Mouse (Mus musculus): ENCODE data around the gene Hdhd3. TPM values are rescaled to one million over a fixed set of nuclear protein-coding genes. Genes with fewer than 3 reads are reported as not detected.
A peak's percentile ranks its signal among the peaks of the same experiment; 100 is the strongest.

Gene Hdhd3
- total RNA-seq (2021) = 10 to 100 TPM in 1 of 2 experiments, 1 to 10 TPM in 1; 8.3 to 10.3 TPM
- long read RNA-seq, experiment 1, partial matches to known transcripts = 0 of 4 reads
- long read RNA-seq, experiment 1, other reads (novel, unspliced or antisense) = 0 of 4 reads
- long read RNA-seq, experiment 2, transcript Hdhd3-201 (2 exons, 1,205 nt) = major isoform, 7 of 7 reads
- long read RNA-seq, experiment 2, partial matches to known transcripts = 0 of 7 reads
- long read RNA-seq, experiment 2, other reads (novel, unspliced or antisense) = 0 of 7 reads

GRCm38 (mm10) chr4:62503374-62503970, at the start of gene Hdhd3:
Hdhd3 (minus strand) TSS chr4:62503467.
- H3K27ac ChIP-seq = peak within 1 kb of the TSS; percentile 95
- intact Hi-C loops (cut with DNase I) = loop anchor here (5.0 kb wide), 1 partner anchor 96 kb away; the partner anchor contains the start of genes Cdc26 and Prpf4
- no peak for TF ChIP-seq CTCF (IDR thresholded peaks at IDR 0.05)
- H3K4me3 ChIP-seq = peak within 1 kb of the TSS; percentile 82
- no peak for DNase-seq (ENCODE audit: extremely low spot score in 1 of 2, low spot score in 2 of 2)

- Histone ChIP-seq H3K4me3 (no peak overlapping the region), H3K27ac (no peak overlapping the region)
- no peak for DNase-seq (ENCODE audit: extremely low spot score in 1 of 2, low spot score in 2 of 2)
- TF ChIP-seq CTCF (IDR thresholded peaks at IDR 0.05) = no peak
- intact Hi-C loops (cut with DNase I) = loop anchor here (10.0 kb wide), 1 partner anchor 573 kb away; no protein-coding TSS in a partner anchor
Observed at GRCm38 (mm10) chr4:62551966-62552365, 48.7 kb upstream of the Hdhd3 start.

GRCm38 (mm10) chr4:62544801-62545200, 41.5 kb upstream of the Hdhd3 start:
- intact Hi-C loops (cut with DNase I) = no loop called here
- Histone ChIP-seq H3K4me3 (no peak overlapping the region), H3K27ac (no peak overlapping the region)
- TF ChIP-seq CTCF (IDR thresholded peaks at IDR 0.05) = no peak
- DNase-seq (ENCODE audit: extremely low spot score in 1 of 2, low spot score in 2 of 2) = no peak

GRCm38 (mm10) chr4:62543782-62544181, 40.5 kb upstream of the Hdhd3 start:
- intact Hi-C loops (cut with DNase I) = no loop called here
- Histone ChIP-seq H3K4me3 (no peak overlapping the region), H3K27ac (no peak overlapping the region)
- DNase-seq (ENCODE audit: extremely low spot score in 1 of 2, low spot score in 2 of 2) = no peak
- no peak for TF ChIP-seq CTCF (IDR thresholded peaks at IDR 0.05)

- TF ChIP-seq CTCF (IDR thresholded peaks at IDR 0.05) = no peak
- intact Hi-C loops (cut with DNase I) = no loop called here
- H3K27ac ChIP-seq = no peak overlapping the region
- DNase-seq (ENCODE audit: extremely low spot score in 1 of 2, low spot score in 2 of 2) = no peak
- H3K4me3 ChIP-seq = no peak overlapping the region
Observed at GRCm38 (mm10) chr4:62541802-62542201, 38.5 kb upstream of the Hdhd3 start.

GRCm38 (mm10) chr4:62533729-62534128, 30.5 kb upstream of the Hdhd3 start:
- no peak for DNase-seq (ENCODE audit: extremely low spot score in 1 of 2, low spot score in 2 of 2)
- Histone ChIP-seq H3K4me3 (no peak overlapping the region), H3K27ac (no peak overlapping the region)
- no peak for TF ChIP-seq CTCF (IDR thresholded peaks at IDR 0.05)
- intact Hi-C loops (cut with DNase I) = no loop called here

GRCm38 (mm10) chr4:62527655-62528054, 24.4 kb upstream of the Hdhd3 start:
- no peak for TF ChIP-seq CTCF (IDR thresholded peaks at IDR 0.05)
- no peak overlapping the region for H3K27ac ChIP-seq
- intact Hi-C loops (cut with DNase I) = no loop called here

GRCm38 (mm10) chr4:62526256-62526655, 23.0 kb upstream of the Hdhd3 start:
- Histone ChIP-seq H3K27ac (no peak overlapping the region), H3K4me3 (no peak overlapping the region)
- intact Hi-C loops (cut with DNase I) = no loop called here
- TF ChIP-seq CTCF (IDR thresholded peaks at IDR 0.05) = no peak
- DNase-seq (ENCODE audit: extremely low spot score in 1 of 2, low spot score in 2 of 2) = no peak

More at GRCm38 (mm10) chr4:62527655-62528054, 24.4 kb upstream of the Hdhd3 start:
- H3K4me3 ChIP-seq = no peak overlapping the region
- no peak for DNase-seq (ENCODE audit: extremely low spot score in 1 of 2, low spot score in 2 of 2)

- intact Hi-C loops (cut with DNase I) = loop anchor here (1.0 kb wide), 1 partner anchor 23 kb away; no protein-coding TSS in a partner anchor
- H3K4me3 ChIP-seq = peak overlapping the region; percentile 97
- no peak overlapping the region for H3K27ac ChIP-seq
- no peak for DNase-seq (ENCODE audit: extremely low spot score in 1 of 2, low spot score in 2 of 2)
- TF ChIP-seq CTCF (IDR thresholded peaks at IDR 0.05) = no peak
Observed at GRCm38 (mm10) chr4:62525489-62525811, 22.2 kb upstream of the Hdhd3 start.

GRCm38 (mm10) chr4:62524651-62525488, 21.6 kb upstream of the Hdhd3 start, which contains the start of the genes Pole3 and 4933430I17Rik:
Pole3 (minus strand) TSS chr4:62525068.
4933430I17Rik (plus strand) TSS chr4:62525369.
- H3K4me3 ChIP-seq = peak within 1 kb of the TSS; percentile 97
- peak; percentile 95 to 97 for DNase-seq (ENCODE audit: extremely low spot score in 1 of 2, low spot score in 2 of 2)
- TF ChIP-seq CTCF (IDR thresholded peaks at IDR 0.05) = no peak
- H3K27ac ChIP-seq = peak within 1 kb of the TSS; percentile 100
- intact Hi-C loops (cut with DNase I) = loop anchor here (1.0 kb wide), 1 partner anchor 23 kb away; no protein-coding TSS in a partner anchor

- intact Hi-C loops (cut with DNase I) = no loop called here
- TF ChIP-seq CTCF (IDR thresholded peaks at IDR 0.05) = no peak
- no peak for DNase-seq (ENCODE audit: extremely low spot score in 1 of 2, low spot score in 2 of 2)
- no peak overlapping the region for H3K4me3 ChIP-seq
- H3K27ac ChIP-seq = no peak overlapping the region
Observed at GRCm38 (mm10) chr4:62520892-62521400, 17.7 kb upstream of the Hdhd3 start.
